Comparison of ENCODE assay signal across 8 mouse cellular contexts in the genomic region with DNA sequence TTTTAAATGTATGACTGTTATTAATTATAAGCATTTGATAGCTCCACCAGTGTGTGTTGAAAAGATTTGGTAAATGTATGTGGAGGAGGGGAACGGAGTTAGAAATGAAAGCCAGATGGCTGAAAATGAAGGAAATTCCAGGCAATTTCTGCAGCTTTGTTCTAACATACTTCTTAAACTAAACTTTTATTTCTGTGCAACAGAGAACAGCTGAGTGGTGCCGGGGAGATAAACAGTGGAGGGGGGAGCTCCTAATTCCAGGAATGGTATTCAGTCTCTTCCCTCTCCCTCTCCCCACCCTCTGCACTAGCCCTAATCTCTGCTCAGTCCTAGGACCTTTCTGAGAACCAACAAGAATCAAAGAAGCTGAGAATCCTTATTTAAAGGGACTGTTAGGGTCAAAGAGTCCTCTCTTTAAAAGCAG.
DNase-seq lines count a peak whose midpoint lies in the region; ATAC-seq lines count a peak whose summit lies in the region.

No protein-coding gene starts in this region.

- no peaks in the 10 kb centered on the region for H3K36me3 ChIP-seq in forebrain, embryonic 14.5 days (ENCODE audit: control insufficient read depth, insufficient read depth, low read length)
- no peaks in the 10 kb centered on the region for H3K36me3 ChIP-seq in forebrain, embryonic 11.5 days (ENCODE audit: control insufficient read depth, insufficient read depth, low read length)
- no peaks in the 10 kb centered on the region for H3K36me3 ChIP-seq in kidney, embryonic 16.5 days (ENCODE audit: insufficient read depth, low read length)
- H3K36me3 ChIP-seq in intestine, embryonic 15.5 days, result no peaks in the 10 kb centered on the region

- no peaks in the 10 kb centered on the region for H3K4me1 ChIP-seq in forebrain, embryonic 14.5 days (ENCODE audit: control insufficient read depth, insufficient read depth, low read length)
- H3K4me1 ChIP-seq in forebrain, embryonic 11.5 days (replicated peaks; ENCODE audit: control insufficient read depth, insufficient read depth, low read length), result no peaks in the 10 kb centered on the region
- H3K4me1 ChIP-seq in kidney, embryonic 16.5 days (ENCODE audit: insufficient read depth, low read length), result no peaks in the 10 kb centered on the region
- 0 out of 2 replicates have a peak, but pooled peaks cover 6% of the 10 kb centered on the region for H3K4me1 ChIP-seq in intestine, embryonic 15.5 days (replicated peaks)

- H3K4me3 ChIP-seq in forebrain, embryonic 14.5 days (ENCODE audit: low read depth, low read length), result no peak overlapping the region
- H3K4me3 ChIP-seq in forebrain, embryonic 11.5 days (ENCODE audit: low read depth, low read length), result no peak overlapping the region
- H3K4me3 ChIP-seq in kidney, embryonic 16.5 days (ENCODE audit: low read length), result no peak overlapping the region
- no peak overlapping the region for H3K4me3 ChIP-seq in intestine, embryonic 15.5 days (replicated peaks)

- DNase-seq in forebrain, embryonic 14.5 days (ENCODE audit: low spot score), result peak; percentile 11
- no peak for DNase-seq in forebrain, embryonic 11.5 days (ENCODE audit: low spot score)
- no peak for DNase-seq in kidney, postnatal 36 days
- DNase-seq in NIH3T3 (ENCODE audit: low read depth), result peak; percentile 40
- no peak for DNase-seq in right cerebral cortex, postnatal 14 days
- no peak for DNase-seq in right cerebral cortex, postnatal 4 days

- 57% methylated on average over 2 of the region's 2 CpGs for WGBS in forebrain, embryonic 14.5 days
- 41% methylated on average over 2 of the region's 2 CpGs for WGBS in forebrain, embryonic 11.5 days
- 58% methylated on average over 2 of the region's 2 CpGs for WGBS in kidney, embryonic 16.5 days
- WGBS in intestine, embryonic 15.5 days, result 38% methylated on average over 2 of the region's 2 CpGs

- no peaks in the 10 kb centered on the region for H3K9me3 ChIP-seq in forebrain, embryonic 14.5 days (replicated peaks; ENCODE audit: control insufficient read depth, low read length)
- no peaks in the 10 kb centered on the region for H3K9me3 ChIP-seq in forebrain, embryonic 11.5 days (ENCODE audit: control insufficient read depth, low read length)
- no peaks in the 10 kb centered on the region for H3K9me3 ChIP-seq in kidney, embryonic 16.5 days (ENCODE audit: low read length)
- no peaks in the 10 kb centered on the region for H3K9me3 ChIP-seq in intestine, embryonic 15.5 days

- no peak overlapping the region for H3K4me2 ChIP-seq in forebrain, embryonic 14.5 days (ENCODE audit: low read length)
- no peak overlapping the region for H3K4me2 ChIP-seq in forebrain, embryonic 11.5 days (ENCODE audit: low read depth, low read length, severe bottlenecking)
- H3K4me2 ChIP-seq in kidney, embryonic 16.5 days (replicated peaks; ENCODE audit: low read depth, low read length), result no peak overlapping the region
- no peak overlapping the region for H3K4me2 ChIP-seq in intestine, embryonic 15.5 days (replicated peaks)

- H3K9ac ChIP-seq in forebrain, embryonic 14.5 days (ENCODE audit: low read length), result no peak overlapping the region
- H3K9ac ChIP-seq in forebrain, embryonic 11.5 days (ENCODE audit: low read length), result no peak overlapping the region
- no peak overlapping the region for H3K9ac ChIP-seq in kidney, embryonic 16.5 days (replicated peaks; ENCODE audit: low read length)
- no peak overlapping the region for H3K9ac ChIP-seq in intestine, embryonic 15.5 days

- H3K27me3 ChIP-seq in forebrain, embryonic 14.5 days (replicated peaks; ENCODE audit: control insufficient read depth, insufficient read depth, low read length), result no peaks in the 10 kb centered on the region
- H3K27me3 ChIP-seq in forebrain, embryonic 11.5 days (ENCODE audit: control insufficient read depth, insufficient read depth, low read length), result no peaks in the 10 kb centered on the region
- H3K27me3 ChIP-seq in kidney, embryonic 16.5 days (ENCODE audit: insufficient read depth, low read length), result no peaks in the 10 kb centered on the region
- H3K27me3 ChIP-seq in intestine, embryonic 15.5 days (replicated peaks), result no peaks in the 10 kb centered on the region

- H3K27ac ChIP-seq in forebrain, embryonic 14.5 days (ENCODE audit: low read depth, low read length), result no peak overlapping the region
- H3K27ac ChIP-seq in forebrain, embryonic 11.5 days (ENCODE audit: low read depth, low read length), result no peak overlapping the region
- H3K27ac ChIP-seq in kidney, embryonic 16.5 days (ENCODE audit: low read length), result peak overlapping the region; percentile 25; the same call in 1 of the 2 replicates
- H3K27ac ChIP-seq in intestine, embryonic 15.5 days, result peak overlapping the region; percentile 23; the same call in 1 of the 2 replicates

- no peak for ATAC-seq in forebrain, embryonic 14.5 days
- ATAC-seq in forebrain, embryonic 11.5 days (replicated peaks; ENCODE audit: low FRiP score), result no peak
- ATAC-seq in kidney, embryonic 16.5 days (ENCODE audit: low FRiP score, low TSS enrichment), result peak; percentile 59; the same call in 1 of the 2 replicates
- peak; percentile 65; the same call in 1 of the 2 replicates for ATAC-seq in intestine, embryonic 15.5 days

Comparison
In these comparisons a context has a peak if more than half of its experiments do, and no peak if none do; other contexts are left out.
1. DNase-seq: peak in forebrain, embryonic 14.5 days (single experiment) and NIH3T3 (single experiment); none in forebrain, embryonic 11.5 days (single experiment), kidney, postnatal 36 days (0 of 2), right cerebral cortex, postnatal 14 days (single experiment) and right cerebral cortex, postnatal 4 days (single experiment).
2. ATAC-seq: peak in kidney, embryonic 16.5 days (single experiment) and intestine, embryonic 15.5 days (single experiment); none in forebrain, embryonic 14.5 days (single experiment) and forebrain, embryonic 11.5 days (single experiment).
3. H3K27ac ChIP-seq: peak in kidney, embryonic 16.5 days (single experiment) and intestine, embryonic 15.5 days (single experiment); none in forebrain, embryonic 14.5 days (single experiment) and forebrain, embryonic 11.5 days (single experiment).